Mouse (Mus musculus) liver, embryonic 12.5 days (tissue): ENCODE results near the gene Nckap5l. TPM values are rescaled to one million over a fixed set of nuclear protein-coding genes. Genes with fewer than 3 reads are reported as not detected.

Experiments
- ATAC-seq: fragments of 200-750 bp; cut with Nextera tagmentation; 2 replicates; pipeline ENCODE4 v1.8.0; 2017; ENCODE audit warnings: moderate number of reproducible peaks, mild to moderate bottlenecking, moderate library complexity
- H3K27ac ChIP-seq: fragments of 300-500 bp; sonication (generic); 2 replicates; pipeline ENCODE4 v1.5.1; 2016; ENCODE audit warnings: mild to moderate bottlenecking
- H3K27me3 ChIP-seq: fragments of 300-500 bp; sonication (generic); replicated peaks from 2 replicates; pipeline ENCODE4 v1.6.1; 2016; ENCODE audit warnings: mild to moderate bottlenecking, moderate library complexity
- H3K36me3 ChIP-seq: fragments of 300-500 bp; sonication (generic); 2 replicates; pipeline ENCODE4 v1.6.1; 2016; ENCODE audit warnings: mild to moderate bottlenecking, moderate library complexity
- H3K4me1 ChIP-seq: fragments of 300-500 bp; sonication (generic); 2 replicates; pipeline ENCODE4 v1.6.1; 2016
- H3K4me2 ChIP-seq: fragments of 300-500 bp; sonication (generic); 2 replicates; pipeline ENCODE4 v1.6.1; 2016; ENCODE audit warnings: mild to moderate bottlenecking, moderate library complexity
- H3K4me3 ChIP-seq: fragments of 300-500 bp; sonication (generic); 2 replicates; pipeline ENCODE4 v1.5.1; 2016; ENCODE audit warnings: mild to moderate bottlenecking, moderate library complexity
- H3K9ac ChIP-seq: fragments of 300-500 bp; sonication (generic); 2 replicates; pipeline ENCODE4 v1.6.1; 2016; ENCODE audit warnings: mild to moderate bottlenecking, moderate library complexity
- H3K9me3 ChIP-seq: fragments of 300-500 bp; sonication (generic); replicated peaks from 2 replicates; pipeline ENCODE4 v1.6.1; 2016; ENCODE audit warnings: mild to moderate bottlenecking, moderate library complexity
- WGBS: fragments of 180-500 bp; shearing (Covaris S2); methylation state at CpG from one replicate; pipeline ENCODE4 v1.1.7; 2016; ENCODE audit not compliant: insufficient replicate concordance; 5-methylcytosine and 5-hydroxymethylcytosine counted together
- polyA plus RNA-seq: library from polyadenylated mRNA; unstranded; fragments of >200 nt; fragmentation: Nextera tagmentation; extraction: Ambion mirVana; gene quantifications from 2 replicates; pipeline ENCODE4 v1.2.1, GENCODE M21; 2016

Gene Nckap5l
- polyA plus RNA-seq, 1 experiment from 2014 or later = 2.3 TPM

GRCm38 (mm10) chr15:99497061-99497460 lies 39.5 kb upstream of the Nckap5l start:
- Histone ChIP-seq H3K36me3 (no peaks in the 10 kb centered on the region), H3K27ac (no peak overlapping the region), H3K27me3 (peaks cover 51% of the 10 kb centered on the region), H3K4me3 (no peak overlapping the region), H3K4me1 (peaks cover 40% of the 10 kb centered on the region), H3K9ac (no peak overlapping the region), H3K9me3 (no peaks in the 10 kb centered on the region), H3K4me2 (no peak overlapping the region)
- no peak for ATAC-seq
- WGBS = 8% methylated on average over 4 of the region's 4 CpGs

DNA sequence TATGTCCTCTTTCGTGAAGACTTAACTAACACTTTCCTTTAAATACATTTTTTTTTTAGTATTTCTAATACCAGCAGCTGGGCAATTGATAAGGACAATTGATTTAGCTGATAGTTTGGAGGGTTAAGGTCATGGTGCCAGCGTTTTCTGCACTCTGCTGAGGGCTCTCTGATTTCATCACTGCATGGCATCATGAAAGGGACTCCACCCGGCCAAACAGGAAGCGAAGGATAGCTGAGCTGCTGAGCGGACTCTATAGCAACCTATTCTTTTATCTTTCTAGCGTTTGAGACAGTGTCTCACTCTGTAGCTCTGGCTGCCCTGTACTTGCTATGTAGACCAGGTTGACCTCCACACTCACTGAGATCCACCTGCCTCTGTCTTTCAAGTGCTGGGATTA lies 27.2 kb upstream of the Nckap5l start:
- no peaks in the 10 kb centered on the region for H3K9me3 ChIP-seq
- H3K4me3 ChIP-seq = no peak overlapping the region
- no peaks in the 10 kb centered on the region for H3K4me1 ChIP-seq
- no peak overlapping the region for H3K9ac ChIP-seq
- 42% methylated on average over 6 of the region's 6 CpGs for WGBS
- no peak overlapping the region for H3K4me2 ChIP-seq
- H3K27me3 ChIP-seq = peaks cover 17% of the 10 kb centered on the region
- ATAC-seq = no peak
- no peaks in the 10 kb centered on the region for H3K36me3 ChIP-seq
- H3K27ac ChIP-seq = no peak overlapping the region

DNA sequence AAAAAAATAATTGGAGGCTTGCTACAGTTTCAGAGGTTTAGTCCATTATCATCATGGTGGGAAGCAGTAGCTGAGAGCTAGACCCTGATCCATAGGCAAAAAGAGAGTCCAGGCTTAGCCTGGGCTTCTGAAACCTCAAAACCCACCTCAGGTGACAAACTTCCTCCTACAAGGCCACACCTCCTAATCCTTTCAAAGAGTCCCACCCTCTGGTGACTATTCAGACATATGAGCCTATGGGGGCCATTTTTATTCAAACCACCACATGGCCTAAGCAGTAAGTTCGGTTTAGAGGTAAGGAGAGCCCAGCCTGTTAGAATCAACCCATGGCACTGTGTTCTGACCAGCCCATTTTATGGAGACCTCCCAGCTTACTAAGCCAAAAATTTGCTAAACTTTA lies 18.3 kb upstream of the Nckap5l start:
- H3K4me3 ChIP-seq = no peak overlapping the region
- no peak overlapping the region for H3K9ac ChIP-seq
- ATAC-seq = no peak
- H3K9me3 ChIP-seq = no peaks in the 10 kb centered on the region
- WGBS = 83% methylated on average over 1 of the region's 1 CpGs
- no peak overlapping the region for H3K27ac ChIP-seq
- no peak overlapping the region for H3K4me2 ChIP-seq
- 0 out of 2 replicates have a peak, but pooled peaks cover 4% of the 10 kb centered on the region for H3K27me3 ChIP-seq
- peaks cover 25% of the 10 kb centered on the region for H3K4me1 ChIP-seq
- H3K36me3 ChIP-seq = peaks cover under 1% of the 10 kb centered on the region; the same call in 1 of the 2 replicates

DNA sequence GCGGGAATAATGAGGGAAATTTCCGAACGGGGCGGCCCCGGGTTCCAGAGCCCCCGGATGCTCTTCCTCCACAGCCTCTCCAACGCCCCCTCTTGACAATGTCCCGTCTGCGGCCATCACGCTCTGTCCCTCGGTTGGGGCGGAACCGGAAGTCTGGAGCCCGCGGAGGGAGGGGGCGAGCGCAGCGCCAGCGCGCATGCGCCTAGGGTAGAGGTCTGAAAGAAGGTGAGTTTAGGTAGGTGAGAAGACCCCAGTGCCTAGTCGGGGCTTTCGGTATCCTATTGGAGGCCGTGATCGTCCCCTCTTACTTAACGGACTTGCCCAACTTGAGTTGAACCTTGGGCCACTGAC lies 17.0 kb upstream of the Nckap5l start, which contains the start of gene Bcdin3d:
Bcdin3d (minus strand) TSS at position 155 of the 351 bp plus-strand sequence.
- H3K4me2 ChIP-seq = peak within 1 kb of the TSS; percentile 89
- H3K9ac ChIP-seq = peak within 1 kb of the TSS; percentile 85
- H3K27me3 ChIP-seq = 0 out of 2 replicates have a peak, but pooled peaks cover under 1% of the 10 kb centered on the region
- under 1% methylated on average over 26 of the region's 26 CpGs for WGBS
- H3K36me3 ChIP-seq = peaks cover 13% of the 10 kb centered on the region
- H3K9me3 ChIP-seq = no peaks in the 10 kb centered on the region
- peak within 1 kb of the TSS; percentile 81 for H3K4me3 ChIP-seq
- H3K4me1 ChIP-seq = peaks cover 25% of the 10 kb centered on the region
- ATAC-seq = peak; percentile 80
- peak within 1 kb of the TSS; percentile 83 for H3K27ac ChIP-seq

GRCm38 (mm10) chr15:99473801-99474575 lies 16.4 kb upstream of the Nckap5l start:
- peak overlapping the region; percentile 83 for H3K27ac ChIP-seq
- H3K9me3 ChIP-seq = no peaks in the 10 kb centered on the region
- peak overlapping the region; percentile 89 for H3K4me2 ChIP-seq

GRCm38 (mm10) chr15:99472972-99473371 lies 15.4 kb upstream of the Nckap5l start:
- no peak overlapping the region for H3K4me3 ChIP-seq
- H3K4me1 ChIP-seq = peaks cover 25% of the 10 kb centered on the region
- H3K4me2 ChIP-seq = peak overlapping the region; percentile 89; the same call in 1 of the 2 replicates
- no peaks in the 10 kb centered on the region for H3K9me3 ChIP-seq
- peaks cover 22% of the 10 kb centered on the region for H3K36me3 ChIP-seq
- no peaks in the 10 kb centered on the region for H3K27me3 ChIP-seq
- ATAC-seq = no peak
- 62% methylated on average over 7 of the region's 7 CpGs for WGBS
- no peak overlapping the region for H3K9ac ChIP-seq
- H3K27ac ChIP-seq = no peak overlapping the region

More at GRCm38 (mm10) chr15:99473801-99474575, 16.4 kb upstream of the Nckap5l start:
- peak; percentile 52 for ATAC-seq
- Histone ChIP-seq H3K4me3 (peak overlapping the region; percentile 81), H3K9ac (peak overlapping the region; percentile 85), H3K4me1 (peaks cover 25% of the 10 kb centered on the region), H3K36me3 (peaks cover 17% of the 10 kb centered on the region), H3K27me3 (no peaks in the 10 kb centered on the region)
- 2% methylated on average over 38 of the region's 38 CpGs for WGBS

DNA sequence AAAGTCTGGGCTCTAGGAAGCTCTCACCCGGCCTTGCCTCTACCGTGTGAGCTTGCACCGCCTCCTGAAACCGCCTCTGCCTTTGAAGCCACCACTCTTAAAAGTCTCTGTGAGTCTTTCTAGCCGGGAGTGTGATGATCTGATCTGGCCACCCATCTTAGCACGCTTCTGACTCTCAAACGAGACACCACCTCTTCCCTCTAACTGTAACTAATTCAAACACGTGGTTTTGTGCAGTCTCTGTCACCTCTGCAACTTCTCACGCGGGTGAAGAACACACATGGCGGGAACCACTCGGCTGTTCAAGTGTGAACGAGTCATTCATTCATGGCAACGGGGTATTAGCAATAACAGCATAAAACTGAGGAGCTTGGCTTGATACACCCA lies 14.1 kb upstream of the Nckap5l start:
- no peak for ATAC-seq
- Histone ChIP-seq H3K4me2 (no peak overlapping the region), H3K4me1 (peaks cover 25% of the 10 kb centered on the region), H3K4me3 (no peak overlapping the region), H3K9me3 (no peaks in the 10 kb centered on the region), H3K9ac (no peak overlapping the region), H3K27ac (no peak overlapping the region), H3K27me3 (no peaks in the 10 kb centered on the region), H3K36me3 (peaks cover 22% of the 10 kb centered on the region)
- WGBS = 53% methylated on average over 14 of the region's 14 CpGs

DNA sequence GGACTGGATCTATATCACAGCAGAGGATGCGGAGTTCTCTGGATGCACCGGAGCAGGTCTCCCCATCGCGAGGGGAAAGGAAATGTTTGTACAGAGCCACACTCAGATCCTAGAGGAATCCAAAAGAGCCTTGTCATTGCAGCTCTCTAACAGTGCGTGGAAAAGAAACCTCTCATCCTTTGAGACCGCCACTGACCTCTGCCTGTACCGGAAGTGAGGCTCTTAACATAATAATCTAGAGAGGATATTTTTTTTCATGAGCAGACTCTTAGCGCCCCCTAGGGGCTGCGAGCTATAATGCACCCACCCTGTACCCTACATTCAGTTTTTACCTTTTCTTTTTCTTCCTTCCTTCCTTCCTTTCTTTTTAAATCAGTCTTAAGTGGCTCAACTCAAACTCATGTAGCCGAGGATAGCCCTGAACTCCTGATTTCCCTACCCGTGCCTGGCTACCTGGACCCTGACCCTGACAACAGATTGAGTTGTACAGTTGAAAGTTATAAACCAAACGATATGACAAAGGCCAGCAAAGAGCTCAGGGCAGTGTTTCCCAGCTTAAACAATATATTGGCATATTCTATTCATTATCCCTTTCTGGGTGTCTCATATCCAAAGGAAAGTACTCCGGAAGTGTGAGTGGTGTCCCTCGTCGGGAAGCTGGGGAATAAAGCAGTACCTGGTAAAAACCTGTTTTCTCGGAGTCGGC lies 13.6 kb upstream of the Nckap5l start:
- Histone ChIP-seq H3K27me3 (no peaks in the 10 kb centered on the region), H3K4me1 (peaks cover 25% of the 10 kb centered on the region), H3K27ac (no peak overlapping the region), H3K4me2 (peak overlapping the region; percentile 10; the same call in 1 of the 2 replicates), H3K4me3 (no peak overlapping the region), H3K9me3 (no peaks in the 10 kb centered on the region), H3K9ac (no peak overlapping the region), H3K36me3 (peaks cover 22% of the 10 kb centered on the region)
- 50% methylated on average over 17 of the region's 17 CpGs for WGBS
- no peak for ATAC-seq

DNA sequence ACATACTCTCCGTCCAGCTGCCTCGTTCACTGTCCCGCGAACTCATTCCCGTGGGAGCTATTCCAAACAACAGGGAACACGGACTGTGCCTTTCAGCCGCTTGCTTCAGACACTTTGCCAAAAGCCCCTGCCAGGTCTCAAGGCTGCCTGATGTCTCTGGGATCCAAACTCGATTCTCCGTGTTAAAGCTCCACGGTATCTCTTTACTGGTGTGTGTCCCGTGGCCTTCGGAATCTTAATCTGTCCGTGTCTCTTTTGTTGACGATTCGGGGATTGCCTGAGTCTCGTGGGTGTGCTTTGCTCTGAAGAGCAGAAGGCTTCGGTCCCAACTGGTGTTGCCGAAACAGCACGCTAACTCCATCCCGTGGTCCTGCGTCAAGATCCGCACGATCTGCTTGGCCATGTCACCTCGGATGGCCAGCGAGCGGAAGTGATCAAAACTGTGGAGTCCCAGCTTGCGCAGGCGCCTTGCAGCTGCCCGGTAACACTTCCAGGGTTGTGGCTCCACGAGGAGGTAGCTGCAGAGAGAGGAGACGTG lies 12.7 kb upstream of the Nckap5l start:
- ATAC-seq = no peak
- 0 out of 2 replicates have a peak overlapping the region, but pooled peaks have one; percentile 3 for H3K27ac ChIP-seq

GRCm38 (mm10) chr15:99469736-99470135 lies 12.2 kb upstream of the Nckap5l start:
- H3K27ac ChIP-seq = no peak overlapping the region
- H3K4me3 ChIP-seq = no peak overlapping the region
- no peaks in the 10 kb centered on the region for H3K9me3 ChIP-seq
- no peak for ATAC-seq
- H3K9ac ChIP-seq = no peak overlapping the region
- 71% methylated on average over 4 of the region's 4 CpGs for WGBS
- no peaks in the 10 kb centered on the region for H3K27me3 ChIP-seq
- peaks cover 21% of the 10 kb centered on the region for H3K4me1 ChIP-seq
- no peak overlapping the region for H3K4me2 ChIP-seq
- H3K36me3 ChIP-seq = peaks cover 22% of the 10 kb centered on the region

More for the DNA sequence above, 12.7 kb upstream of the Nckap5l start:
- Histone ChIP-seq H3K9ac (no peak overlapping the region), H3K36me3 (peaks cover 22% of the 10 kb centered on the region), H3K4me2 (peak overlapping the region; percentile 10; the same call in 1 of the 2 replicates), H3K4me3 (no peak overlapping the region), H3K4me1 (peaks cover 25% of the 10 kb centered on the region), H3K9me3 (no peaks in the 10 kb centered on the region), H3K27me3 (no peaks in the 10 kb centered on the region)
- 84% methylated on average over 31 of the region's 31 CpGs for WGBS

DNA sequence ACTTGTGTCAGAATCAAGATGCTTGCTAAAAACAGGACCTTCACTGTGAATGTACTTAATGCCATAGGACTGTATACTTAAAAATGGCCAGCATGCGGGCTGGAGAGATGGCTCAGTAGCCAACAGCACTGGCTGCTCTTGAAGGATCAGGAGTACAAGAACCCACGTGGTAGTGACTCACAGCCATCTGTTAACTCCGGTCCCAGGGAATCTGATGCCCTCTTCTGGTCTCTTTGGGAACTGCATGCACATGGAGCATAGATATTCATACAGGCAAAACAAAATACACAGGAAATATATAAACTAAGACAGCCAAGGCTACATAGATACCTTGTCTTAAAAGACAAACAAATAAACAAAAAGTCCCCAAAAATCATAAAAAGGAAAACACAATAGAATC lies 11.5 kb upstream of the Nckap5l start:
- H3K27me3 ChIP-seq = no peaks in the 10 kb centered on the region
- H3K4me3 ChIP-seq = no peak overlapping the region
- no peaks in the 10 kb centered on the region for H3K9me3 ChIP-seq
- H3K36me3 ChIP-seq = peaks cover 22% of the 10 kb centered on the region
- peaks cover 18% of the 10 kb centered on the region for H3K4me1 ChIP-seq
- H3K27ac ChIP-seq = no peak overlapping the region
- WGBS = 27% methylated on average over 3 of the region's 3 CpGs
- no peak overlapping the region for H3K4me2 ChIP-seq
- no peak for ATAC-seq
- H3K9ac ChIP-seq = no peak overlapping the region

GRCm38 (mm10) chr15:99463194-99463593 lies 5.6 kb upstream of the Nckap5l start:
- no peaks in the 10 kb centered on the region for H3K9me3 ChIP-seq
- H3K9ac ChIP-seq = no peak overlapping the region
- no peak overlapping the region for H3K27ac ChIP-seq
- H3K4me3 ChIP-seq = no peak overlapping the region
- H3K27me3 ChIP-seq = no peaks in the 10 kb centered on the region
- WGBS = 79% methylated on average over 13 of the region's 13 CpGs
- H3K4me2 ChIP-seq = no peak overlapping the region
- H3K4me1 ChIP-seq = peaks cover 7% of the 10 kb centered on the region
- 0 out of 2 replicates have a peak, but pooled peaks cover 4% of the 10 kb centered on the region for H3K36me3 ChIP-seq
- ATAC-seq = no peak
